Mouse (Mus musculus) liver, adult 2 months (tissue): Measurements from ENCODE around the gene Timm13. TPM values are rescaled to one million over a fixed set of nuclear protein-coding genes. Genes with fewer than 3 reads are reported as not detected.

ENCODE experiments used
- DNase-seq: peaks from one replicate; pipeline ENCODE4 v3.0.0-alpha.2; 2011; ENCODE audit warnings: low read depth, low spot score; ENCODE audit errors: extremely low read depth
- H3K27ac ChIP-seq: fragments of 200-500 bp; replicated peaks from 2 replicates; pipeline ENCODE4 v1.5.1; 2012; ENCODE audit warnings: low read depth, mild to moderate bottlenecking, control low read depth, inconsistent platforms, low read length; ENCODE audit not compliant: insufficient read depth
- H3K27me3 ChIP-seq: fragments of 200-500 bp; 2 replicates; pipeline ENCODE4 v1.6.1; 2012; ENCODE audit warnings: mild to moderate bottlenecking, moderate library complexity, low read length, inconsistent platforms; ENCODE audit not compliant: control insufficient read depth, insufficient read depth
- H3K36me3 ChIP-seq: fragments of 200-500 bp; 2 replicates; pipeline ENCODE4 v1.6.1; 2012; ENCODE audit warnings: low read length, inconsistent platforms; ENCODE audit not compliant: control insufficient read depth, insufficient read depth
- H3K4me1 ChIP-seq: fragments of 200-500 bp; 2 replicates; pipeline ENCODE4 v1.6.1; 2011; ENCODE audit warnings: low read length; ENCODE audit not compliant: control insufficient read depth, insufficient read depth
- H3K4me3 ChIP-seq: fragments of 200-500 bp; 2 replicates; pipeline ENCODE4 v1.5.1; 2011; ENCODE audit warnings: low read depth, mild to moderate bottlenecking, control low read depth, low read length, moderate library complexity; ENCODE audit not compliant: insufficient read depth
- H3K79me2 ChIP-seq: fragments of 200-500 bp; 2 replicates; pipeline ENCODE4 v1.6.1; 2012; ENCODE audit warnings: inconsistent platforms, mild to moderate bottlenecking, low read length, moderate library complexity; ENCODE audit not compliant: control insufficient read depth, insufficient read depth
- H3K9ac ChIP-seq: fragments of 200-500 bp; 2 replicates; pipeline ENCODE4 v1.6.1; 2012; ENCODE audit warnings: low read depth, mild to moderate bottlenecking, control low read depth, inconsistent platforms, low read length
- CTCF ChIP-seq: fragments of 200-500 bp; IDR thresholded peaks from 2 replicates; pipeline ENCODE4 v1.5.1; 2011; ENCODE audit warnings: low read depth, low read length, control low read depth
- POLR2A ChIP-seq: fragments of 200-500 bp; IDR thresholded peaks from 2 replicates; pipeline ENCODE4 v1.6.1; 2011; ENCODE audit warnings: low read length, control low read depth; ENCODE audit not compliant: insufficient read depth; ENCODE audit errors: extremely low read depth
- WGBS: fragments of 180-500 bp; shearing (Covaris S2); methylation state at CpG from one replicate; pipeline ENCODE4 v1.1.7; 2018; 5-methylcytosine and 5-hydroxymethylcytosine counted together
- polyA plus RNA-seq: library from polyadenylated mRNA; depleted of rRNA; stranded (reverse); fragments of >200 nt; gene quantifications from 2 replicates; pipeline ENCODE4 v1.2.3, GENCODE M21; 2012
- total RNA-seq: library from RNA; depleted of rRNA; stranded (reverse); fragments of >200 nt; gene quantifications from 2 replicates; pipeline ENCODE4 v1.2.3, GENCODE M21; 2014

Gene Timm13
- total and polyA plus RNA-seq, 2 experiments = 79.9 to 388 TPM

- WGBS = 89% methylated on average over 28 of the region's 28 CpGs
- Histone ChIP-seq H3K79me2 (0 out of 2 replicates have a peak, but pooled peaks cover under 1% of the 10 kb centered on the region), H3K4me3 (no peak overlapping the region), H3K27me3 (no peaks in the 10 kb centered on the region), H3K27ac (no peak overlapping the region), H3K4me1 (peaks cover 10% of the 10 kb centered on the region), H3K9ac (no peak overlapping the region), H3K36me3 (no peaks in the 10 kb centered on the region)
- TF ChIP-seq CTCF = no peak
- TF ChIP-seq POLR2A = no peak
- DNase-seq = no peak
These were observed 3.4 kb upstream of the Timm13 start for GRCm38 (mm10) chr10:80904004-80904693.

GRCm38 (mm10) chr10:80903282-80903681, 2.5 kb upstream of the Timm13 start:
- Histone ChIP-seq H3K36me3 (no peaks in the 10 kb centered on the region), H3K27me3 (no peaks in the 10 kb centered on the region), H3K4me1 (peaks cover 10% of the 10 kb centered on the region), H3K79me2 (peaks cover 3% of the 10 kb centered on the region; the same call in 1 of the 2 replicates), H3K27ac (no peak overlapping the region), H3K9ac (no peak overlapping the region), H3K4me3 (no peak overlapping the region)
- no peak for TF ChIP-seq POLR2A
- TF ChIP-seq CTCF = no peak
- no peak for DNase-seq
- 94% methylated on average over 10 of the region's 10 CpGs for WGBS

GRCm38 (mm10) chr10:80902273-80902940, 1.6 kb upstream of the Timm13 start:
- 95% methylated on average over 9 of the region's 9 CpGs for WGBS
- DNase-seq = no peak
- Histone ChIP-seq H3K4me1 (peaks cover 10% of the 10 kb centered on the region), H3K9ac (no peak overlapping the region), H3K36me3 (no peaks in the 10 kb centered on the region), H3K27me3 (no peaks in the 10 kb centered on the region), H3K27ac (no peak overlapping the region), H3K4me3 (no peak overlapping the region), H3K79me2 (peaks cover 3% of the 10 kb centered on the region; the same call in 1 of the 2 replicates)
- TF ChIP-seq CTCF = no peak
- no peak for TF ChIP-seq POLR2A

- WGBS = 89% methylated on average over 19 of the region's 19 CpGs
- H3K36me3 ChIP-seq = no peaks in the 10 kb centered on the region
- H3K27me3 ChIP-seq = no peaks in the 10 kb centered on the region
- peak overlapping the region; percentile 20 for H3K9ac ChIP-seq
- H3K4me3 ChIP-seq = peak overlapping the region; percentile 8; the same call in 1 of the 2 replicates
- peaks cover 3% of the 10 kb centered on the region; the same call in 1 of the 2 replicates for H3K79me2 ChIP-seq
- peaks cover 10% of the 10 kb centered on the region for H3K4me1 ChIP-seq
- peak overlapping the region; percentile 48 for H3K27ac ChIP-seq
- TF ChIP-seq POLR2A = no peak
- TF ChIP-seq CTCF = no peak
- no peak for DNase-seq
These were observed 872 bp upstream of the Timm13 start for GRCm38 (mm10) chr10:80901409-80902272.

DNA sequence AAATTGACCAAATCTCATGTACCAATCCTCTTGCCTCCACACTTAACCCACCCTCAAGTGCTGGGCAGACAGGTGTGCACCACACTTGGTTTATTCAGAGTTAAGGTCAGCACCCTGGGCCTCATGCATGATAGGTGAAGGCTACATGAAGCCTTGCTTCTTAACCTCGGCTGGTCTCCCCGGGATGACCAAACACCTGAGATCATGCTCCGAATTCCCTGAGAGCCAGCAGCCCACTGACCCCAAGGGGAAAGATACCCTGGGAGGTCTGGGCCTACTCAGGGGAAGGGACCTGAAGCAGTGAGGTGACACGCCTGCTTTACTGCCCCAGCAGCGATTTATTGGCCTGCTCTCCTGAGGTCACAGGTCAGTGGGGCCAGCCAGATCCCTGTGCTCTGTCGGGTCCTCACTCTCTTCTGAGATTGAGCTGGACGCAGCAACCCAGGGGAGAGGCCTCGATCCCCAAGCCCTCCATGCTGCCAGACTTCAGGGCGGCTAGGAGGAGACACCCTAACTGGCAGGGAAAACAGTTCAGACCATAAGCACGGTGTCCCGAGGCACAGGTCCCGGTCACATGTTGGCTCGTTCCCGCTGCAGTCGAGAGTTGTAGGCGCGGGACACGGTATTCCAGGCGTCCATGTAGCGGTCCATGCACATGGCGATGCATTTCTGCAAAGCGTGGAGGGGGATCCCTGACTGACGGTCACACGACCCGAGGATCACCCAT, 1.0 kb downstream of the Timm13 start:
- peaks cover 10% of the 10 kb centered on the region for H3K4me1 ChIP-seq
- peak overlapping the region; percentile 74 for H3K4me3 ChIP-seq
- H3K9ac ChIP-seq = peak overlapping the region; percentile 84
- H3K27me3 ChIP-seq = no peaks in the 10 kb centered on the region
- peak overlapping the region; percentile 67 for H3K27ac ChIP-seq
- H3K79me2 ChIP-seq = peaks cover 3% of the 10 kb centered on the region; the same call in 1 of the 2 replicates
- 8% methylated on average over 25 of the region's 25 CpGs for WGBS
- DNase-seq = peak; percentile 54
- no peak for TF ChIP-seq POLR2A
- no peak for TF ChIP-seq CTCF
- no peaks in the 10 kb centered on the region for H3K36me3 ChIP-seq
